ENCODE assay signal across 8 mouse cellular contexts in genomic region chr17:45566360-45567161, GRCm38 (mm10). TPM values are rescaled to one million over a fixed set of nuclear protein-coding genes. Genes with fewer than 3 reads are reported as not detected.
A peak's percentile ranks its signal among the peaks of the same experiment; 100 is the strongest.
DNase-seq lines count a peak whose midpoint lies in the region; ATAC-seq lines count a peak whose summit lies in the region.

No protein-coding gene starts in this region.

- no peaks in the 10 kb centered on the region for H3K27me3 ChIP-seq in forebrain, embryonic 12.5 days
- H3K27me3 ChIP-seq in forebrain, embryonic 16.5 days (replicated peaks; ENCODE audit: control insufficient read depth, insufficient read depth, low read length): no peaks in the 10 kb centered on the region
- H3K27me3 ChIP-seq in midbrain, embryonic 11.5 days (ENCODE audit: control insufficient read depth, insufficient read depth, low read length): no peaks in the 10 kb centered on the region
- H3K27me3 ChIP-seq in midbrain, embryonic 14.5 days (ENCODE audit: control insufficient read depth, insufficient read depth, low read length): no peaks in the 10 kb centered on the region
- H3K27me3 ChIP-seq in splenic B cell, adult 2 months (ENCODE audit: control insufficient read depth, insufficient read depth, low read length, poor library complexity, severe bottlenecking): no peaks in the 10 kb centered on the region

- H3K27ac ChIP-seq in forebrain, embryonic 12.5 days: 0 out of 2 replicates have a peak overlapping the region, but pooled peaks have one; percentile 37
- H3K27ac ChIP-seq in forebrain, embryonic 16.5 days (ENCODE audit: low read length): no peak overlapping the region
- 0 out of 2 replicates have a peak overlapping the region, but pooled peaks have one; percentile 1 for H3K27ac ChIP-seq in midbrain, embryonic 11.5 days (ENCODE audit: low read depth, low read length)
- no peak overlapping the region for H3K27ac ChIP-seq in midbrain, embryonic 14.5 days (replicated peaks; ENCODE audit: low read depth, low read length)

- DNase-seq in midbrain, embryonic 11.5 days (ENCODE audit: low spot score, missing footprints): peak; percentile 89
- no peak for DNase-seq in midbrain, embryonic 14.5 days
- peak; percentile 45 for DNase-seq in induced T-regulatory cell, adult 2 months (ENCODE audit: low read depth)
- DNase-seq in splenic B cell, adult 2 months (ENCODE audit: low read depth, low spot score): peak; percentile 56
- DNase-seq in right cerebral cortex, postnatal 14 days: no peak
- no peak for DNase-seq in lung, postnatal 4 days

- H3K4me1 ChIP-seq in forebrain, embryonic 12.5 days: peaks cover 53% of the 10 kb centered on the region
- peaks cover 22% of the 10 kb centered on the region for H3K4me1 ChIP-seq in forebrain, embryonic 16.5 days (replicated peaks; ENCODE audit: control insufficient read depth, insufficient read depth, low read length)
- H3K4me1 ChIP-seq in midbrain, embryonic 11.5 days (ENCODE audit: control insufficient read depth, insufficient read depth, low read length): peaks cover 25% of the 10 kb centered on the region
- peaks cover 9% of the 10 kb centered on the region for H3K4me1 ChIP-seq in midbrain, embryonic 14.5 days (ENCODE audit: control insufficient read depth, insufficient read depth, low read length)

- H3K9ac ChIP-seq in forebrain, embryonic 12.5 days: no peak overlapping the region
- H3K9ac ChIP-seq in forebrain, embryonic 16.5 days (replicated peaks; ENCODE audit: low read depth, low read length): no peak overlapping the region
- no peak overlapping the region for H3K9ac ChIP-seq in midbrain, embryonic 11.5 days (ENCODE audit: low read length)
- no peak overlapping the region for H3K9ac ChIP-seq in midbrain, embryonic 14.5 days (replicated peaks; ENCODE audit: low read length)

- ATAC-seq in forebrain, embryonic 12.5 days (ENCODE audit: low FRiP score): no peak
- ATAC-seq in forebrain, embryonic 16.5 days: no peak
- no peak for ATAC-seq in midbrain, embryonic 11.5 days (ENCODE audit: low FRiP score)
- ATAC-seq in midbrain, embryonic 14.5 days (ENCODE audit: low FRiP score, low TSS enrichment): no peak

- H3K4me2 ChIP-seq in forebrain, embryonic 12.5 days: 0 out of 2 replicates have a peak overlapping the region, but pooled peaks have one; percentile 1
- H3K4me2 ChIP-seq in forebrain, embryonic 16.5 days (ENCODE audit: low read length): no peak overlapping the region
- no peak overlapping the region for H3K4me2 ChIP-seq in midbrain, embryonic 11.5 days
- no peak overlapping the region for H3K4me2 ChIP-seq in midbrain, embryonic 14.5 days (ENCODE audit: low read length)

- H3K9me3 ChIP-seq in forebrain, embryonic 12.5 days: no peaks in the 10 kb centered on the region
- no peaks in the 10 kb centered on the region for H3K9me3 ChIP-seq in forebrain, embryonic 16.5 days (ENCODE audit: control insufficient read depth, low read length)
- no peaks in the 10 kb centered on the region for H3K9me3 ChIP-seq in midbrain, embryonic 11.5 days (ENCODE audit: control insufficient read depth, low read length)
- no peaks in the 10 kb centered on the region for H3K9me3 ChIP-seq in midbrain, embryonic 14.5 days (ENCODE audit: control insufficient read depth, low read length)

- H3K36me3 ChIP-seq in forebrain, embryonic 12.5 days (replicated peaks): peaks cover 63% of the 10 kb centered on the region
- H3K36me3 ChIP-seq in forebrain, embryonic 16.5 days (ENCODE audit: control insufficient read depth, insufficient read depth): peaks cover 49% of the 10 kb centered on the region
- H3K36me3 ChIP-seq in midbrain, embryonic 11.5 days (ENCODE audit: control insufficient read depth, insufficient read depth, low read length): peaks cover 42% of the 10 kb centered on the region
- peaks cover 59% of the 10 kb centered on the region for H3K36me3 ChIP-seq in midbrain, embryonic 14.5 days (ENCODE audit: control insufficient read depth, insufficient read depth, low read length)
- H3K36me3 ChIP-seq in splenic B cell, adult 2 months (ENCODE audit: control insufficient read depth, insufficient read depth, low read length, poor library complexity, severe bottlenecking): peaks cover 29% of the 10 kb centered on the region

- WGBS in forebrain, embryonic 12.5 days: 69% methylated on average over 18 of the region's 18 CpGs
- 63% methylated on average over 18 of the region's 18 CpGs for WGBS in forebrain, embryonic 16.5 days
- 77% methylated on average over 18 of the region's 18 CpGs for WGBS in midbrain, embryonic 11.5 days
- 72% methylated on average over 18 of the region's 18 CpGs for WGBS in midbrain, embryonic 14.5 days

- H3K4me3 ChIP-seq in forebrain, embryonic 12.5 days (replicated peaks): no peak overlapping the region
- H3K4me3 ChIP-seq in forebrain, embryonic 16.5 days (replicated peaks; ENCODE audit: low read length): no peak overlapping the region
- H3K4me3 ChIP-seq in midbrain, embryonic 11.5 days (ENCODE audit: low read depth, low read length): no peak overlapping the region
- no peak overlapping the region for H3K4me3 ChIP-seq in midbrain, embryonic 14.5 days (replicated peaks; ENCODE audit: low read depth, low read length)

RNA-seq across cellular contexts. Expression of gene Slc35b2, which starts 2.9 kb away (rescaled TPM):
- 91.0 and 91.7 TPM in 2 replicates for polyA plus RNA-seq in forebrain, embryonic 12.5 days (2016; fragmentation: Nextera tagmentation; extraction: Ambion mirVana)
- 91.5 and 93.3 TPM in 2 replicates for polyA plus RNA-seq in forebrain, embryonic 16.5 days (2015; fragmentation: Nextera tagmentation; extraction: Ambion mirVana)
- polyA plus RNA-seq in midbrain, embryonic 11.5 days (2014; fragmentation: Nextera tagmentation; extraction: Ambion mirVana): 97.2 and 102 TPM in 2 replicates
- polyA plus RNA-seq in midbrain, embryonic 14.5 days (2014; fragmentation: Nextera tagmentation; extraction: Ambion mirVana): 73.0 and 77.1 TPM in 2 replicates

RNA-seq across cellular contexts. Expression of gene Hsp90ab1, which starts 6.5 kb away (rescaled TPM):
- polyA plus RNA-seq in forebrain, embryonic 12.5 days (2016; fragmentation: Nextera tagmentation; extraction: Ambion mirVana): 1,580 and 1,603 TPM in 2 replicates
- 1,528 and 1,563 TPM in 2 replicates for polyA plus RNA-seq in forebrain, embryonic 16.5 days (2015; fragmentation: Nextera tagmentation; extraction: Ambion mirVana)
- 1,614 and 1,690 TPM in 2 replicates for polyA plus RNA-seq in midbrain, embryonic 11.5 days (2014; fragmentation: Nextera tagmentation; extraction: Ambion mirVana)
- polyA plus RNA-seq in midbrain, embryonic 14.5 days (2014; fragmentation: Nextera tagmentation; extraction: Ambion mirVana): 1,248 and 1,388 TPM in 2 replicates

RNA-seq across cellular contexts. Expression of gene Nfkbie, which starts 11.1 kb away (rescaled TPM):
- polyA plus RNA-seq in forebrain, embryonic 12.5 days (2016; fragmentation: Nextera tagmentation; extraction: Ambion mirVana): 5.5 and 5.7 TPM in 2 replicates
- polyA plus RNA-seq in forebrain, embryonic 16.5 days (2015; fragmentation: Nextera tagmentation; extraction: Ambion mirVana): 3.9 and 5.0 TPM in 2 replicates
- polyA plus RNA-seq in midbrain, embryonic 11.5 days (2014; fragmentation: Nextera tagmentation; extraction: Ambion mirVana): 7.8 and 9.0 TPM in 2 replicates
- polyA plus RNA-seq in midbrain, embryonic 14.5 days (2014; fragmentation: Nextera tagmentation; extraction: Ambion mirVana): 4.2 and 4.9 TPM in 2 replicates

RNA-seq across cellular contexts. Expression of gene Tmem151b, which starts 17.1 kb away (rescaled TPM):
- 8.5 and 13.4 TPM in 2 replicates for polyA plus RNA-seq in forebrain, embryonic 12.5 days (2016; fragmentation: Nextera tagmentation; extraction: Ambion mirVana)
- 37.4 and 41.3 TPM in 2 replicates for polyA plus RNA-seq in forebrain, embryonic 16.5 days (2015; fragmentation: Nextera tagmentation; extraction: Ambion mirVana)
- 5.1 and 6.2 TPM in 2 replicates for polyA plus RNA-seq in midbrain, embryonic 11.5 days (2014; fragmentation: Nextera tagmentation; extraction: Ambion mirVana)
- polyA plus RNA-seq in midbrain, embryonic 14.5 days (2014; fragmentation: Nextera tagmentation; extraction: Ambion mirVana): 20.4 and 24.1 TPM in 2 replicates

RNA-seq across cellular contexts. Expression of gene Slc29a1, which starts 32.8 kb away (rescaled TPM):
- polyA plus RNA-seq in forebrain, embryonic 12.5 days (2016; fragmentation: Nextera tagmentation; extraction: Ambion mirVana): 50.2 and 52.0 TPM in 2 replicates
- polyA plus RNA-seq in forebrain, embryonic 16.5 days (2015; fragmentation: Nextera tagmentation; extraction: Ambion mirVana): 79.7 and 85.1 TPM in 2 replicates
- polyA plus RNA-seq in midbrain, embryonic 11.5 days (2014; fragmentation: Nextera tagmentation; extraction: Ambion mirVana): 45.1 and 46.8 TPM in 2 replicates
- 21.2 and 33.2 TPM in 2 replicates for polyA plus RNA-seq in midbrain, embryonic 14.5 days (2014; fragmentation: Nextera tagmentation; extraction: Ambion mirVana)

Comparison
In these comparisons a context has a peak if more than half of its experiments do, and no peak if none do; other contexts are left out.
1. H3K27ac ChIP-seq: peak in forebrain, embryonic 12.5 days (single experiment) and midbrain, embryonic 11.5 days (single experiment); none in forebrain, embryonic 16.5 days (single experiment) and midbrain, embryonic 14.5 days (single experiment).
2. DNase-seq: peak in midbrain, embryonic 11.5 days (single experiment), induced T-regulatory cell, adult 2 months (single experiment) and splenic B cell, adult 2 months (single experiment); none in midbrain, embryonic 14.5 days (single experiment), right cerebral cortex, postnatal 14 days (single experiment) and lung, postnatal 4 days (0 of 2).